Mouse (Mus musculus) neural tube, embryonic 14.5 days (tissue): ENCODE results near the gene Parvb. TPM values are rescaled to one million over a fixed set of nuclear protein-coding genes. Genes with fewer than 3 reads are reported as not detected.

Source experiments
- ATAC-seq: fragments of 200-750 bp; cut with Nextera tagmentation; 2 replicates; pipeline ENCODE4 v1.8.0; 2017; ENCODE audit warnings: low read depth, mild to moderate bottlenecking, moderate TSS enrichment, moderate library complexity
- H3K27ac ChIP-seq: fragments of 300-500 bp; sonication (generic); 2 replicates; pipeline ENCODE4 v1.5.1; 2014; ENCODE audit warnings: low read depth, mild to moderate bottlenecking, control low read depth, low read length, moderate library complexity, mixed read lengths
- H3K27me3 ChIP-seq: fragments of 300-500 bp; sonication (generic); 2 replicates; pipeline ENCODE4 v1.6.1; 2014; ENCODE audit warnings: low read length; ENCODE audit not compliant: control insufficient read depth, insufficient read depth
- H3K36me3 ChIP-seq: fragments of 300-500 bp; sonication (generic); 2 replicates; pipeline ENCODE4 v1.6.1; 2014; ENCODE audit warnings: low read length, mixed read lengths; ENCODE audit not compliant: control insufficient read depth, insufficient read depth
- H3K4me1 ChIP-seq: fragments of 300-500 bp; sonication (generic); 2 replicates; pipeline ENCODE4 v1.6.1; 2014; ENCODE audit warnings: low read length; ENCODE audit not compliant: control insufficient read depth, insufficient read depth
- H3K4me2 ChIP-seq: fragments of 300-500 bp; sonication (generic); 2 replicates; pipeline ENCODE4 v1.6.1; 2014; ENCODE audit warnings: mild to moderate bottlenecking, low read depth, low read length, control low read depth
- H3K4me3 ChIP-seq: fragments of 300-500 bp; sonication (generic); 2 replicates; pipeline ENCODE4 v1.5.1; 2014; ENCODE audit warnings: low read depth, low read length, control low read depth, mixed read lengths
- H3K9ac ChIP-seq: fragments of 300-500 bp; sonication (generic); replicated peaks from 2 replicates; pipeline ENCODE4 v1.6.1; 2014; ENCODE audit warnings: low read depth, mild to moderate bottlenecking, control low read depth, low read length, mixed read lengths
- H3K9me3 ChIP-seq: fragments of 300-500 bp; sonication (generic); 2 replicates; pipeline ENCODE4 v1.6.1; 2016; ENCODE audit warnings: low read length; ENCODE audit not compliant: control insufficient read depth
- WGBS: fragments of 180-500 bp; shearing (Covaris S2); extraction: QIAGEN DNeasy Blood & Tissue Kit; methylation state at CpG from one replicate; pipeline ENCODE4 v1.1.7; 2014; 5-methylcytosine and 5-hydroxymethylcytosine counted together
- polyA plus RNA-seq: library from polyadenylated mRNA; unstranded; fragments of >200 nt; fragmentation: Nextera tagmentation; extraction: Ambion mirVana; gene quantifications from 2 replicates; pipeline ENCODE4 v1.2.1, GENCODE M21; 2014

The Parvb gene
- polyA plus RNA-seq, 1 experiment from 2014 or later, result 3.3 TPM

GRCm38 (mm10) chr15:84207327-84207726, 24.5 kb upstream of the Parvb start:
- ATAC-seq, result no peak
- WGBS, result 97% methylated on average over 4 of the region's 4 CpGs

GRCm38 (mm10) chr15:84209517-84210412, 22.1 kb upstream of the Parvb start:
- H3K9ac ChIP-seq, result no peak overlapping the region
- no peak overlapping the region for H3K4me3 ChIP-seq
- no peaks in the 10 kb centered on the region for H3K4me1 ChIP-seq
- H3K36me3 ChIP-seq, result peaks cover 30% of the 10 kb centered on the region; the same call in 1 of the 2 replicates
- H3K9me3 ChIP-seq, result no peaks in the 10 kb centered on the region
- no peak for ATAC-seq
- no peaks in the 10 kb centered on the region for H3K27me3 ChIP-seq
- 89% methylated on average over 11 of the region's 11 CpGs for WGBS
- no peak overlapping the region for H3K27ac ChIP-seq
- no peak overlapping the region for H3K4me2 ChIP-seq

More at GRCm38 (mm10) chr15:84207327-84207726, 24.5 kb upstream of the Parvb start:
- H3K4me3 ChIP-seq, result no peak overlapping the region
- no peaks in the 10 kb centered on the region for H3K4me1 ChIP-seq
- no peak overlapping the region for H3K27ac ChIP-seq
- H3K9me3 ChIP-seq, result no peaks in the 10 kb centered on the region
- peaks cover 51% of the 10 kb centered on the region for H3K36me3 ChIP-seq
- no peaks in the 10 kb centered on the region for H3K27me3 ChIP-seq
- no peak overlapping the region for H3K9ac ChIP-seq
- H3K4me2 ChIP-seq, result no peak overlapping the region

- 97% methylated on average over 13 of the region's 13 CpGs for WGBS
Measured at GRCm38 (mm10) chr15:84210461-84210860, 21.4 kb upstream of the Parvb start.

GRCm38 (mm10) chr15:84210941-84211340, 20.9 kb upstream of the Parvb start:
- H3K9ac ChIP-seq, result no peak overlapping the region
- peaks cover 26% of the 10 kb centered on the region; the same call in 1 of the 2 replicates for H3K36me3 ChIP-seq
- no peaks in the 10 kb centered on the region for H3K4me1 ChIP-seq
- H3K4me2 ChIP-seq, result no peak overlapping the region
- 90% methylated on average over 13 of the region's 13 CpGs for WGBS
- no peaks in the 10 kb centered on the region for H3K9me3 ChIP-seq
- no peak overlapping the region for H3K27ac ChIP-seq
- no peaks in the 10 kb centered on the region for H3K27me3 ChIP-seq
- no peak overlapping the region for H3K4me3 ChIP-seq
- ATAC-seq, result no peak

More at GRCm38 (mm10) chr15:84210461-84210860, 21.4 kb upstream of the Parvb start:
- no peak overlapping the region for H3K9ac ChIP-seq
- no peaks in the 10 kb centered on the region for H3K27me3 ChIP-seq
- H3K9me3 ChIP-seq, result no peaks in the 10 kb centered on the region
- H3K4me2 ChIP-seq, result no peak overlapping the region
- H3K4me1 ChIP-seq, result no peaks in the 10 kb centered on the region
- no peak for ATAC-seq
- no peak overlapping the region for H3K4me3 ChIP-seq
- no peak overlapping the region for H3K27ac ChIP-seq
- peaks cover 26% of the 10 kb centered on the region; the same call in 1 of the 2 replicates for H3K36me3 ChIP-seq

GRCm38 (mm10) chr15:84211564-84211963, 20.3 kb upstream of the Parvb start:
- Histone ChIP-seq H3K27me3 (no peaks in the 10 kb centered on the region), H3K4me2 (no peak overlapping the region), H3K4me1 (no peaks in the 10 kb centered on the region; the same call in 1 of the 2 replicates), H3K36me3 (peaks cover 23% of the 10 kb centered on the region; the same call in 1 of the 2 replicates), H3K27ac (no peak overlapping the region), H3K9me3 (no peaks in the 10 kb centered on the region), H3K4me3 (no peak overlapping the region), H3K9ac (no peak overlapping the region)
- ATAC-seq, result no peak
- 87% methylated on average over 4 of the region's 4 CpGs for WGBS

GRCm38 (mm10) chr15:84212031-84212755, 19.6 kb upstream of the Parvb start:
- H3K27ac ChIP-seq, result no peak overlapping the region
- peak; percentile 65 for ATAC-seq
- no peak overlapping the region for H3K9ac ChIP-seq
- no peak overlapping the region for H3K4me3 ChIP-seq
- H3K27me3 ChIP-seq, result no peaks in the 10 kb centered on the region
- H3K9me3 ChIP-seq, result no peaks in the 10 kb centered on the region
- H3K4me1 ChIP-seq, result no peaks in the 10 kb centered on the region; the same call in 1 of the 2 replicates
- whole genome bisulfite sequencing, result 49% methylated on average over 6 of the region's 6 CpGs
- peaks cover 17% of the 10 kb centered on the region; the same call in 1 of the 2 replicates for H3K36me3 ChIP-seq
- no peak overlapping the region for H3K4me2 ChIP-seq

GRCm38 (mm10) chr15:84212756-84213105, 19.1 kb upstream of the Parvb start:
- WGBS, result 83% methylated on average over 2 of the region's 2 CpGs
- Histone ChIP-seq H3K27me3 (no peaks in the 10 kb centered on the region), H3K4me2 (no peak overlapping the region), H3K4me3 (no peak overlapping the region), H3K9me3 (no peaks in the 10 kb centered on the region), H3K4me1 (peaks cover under 1% of the 10 kb centered on the region; the same call in 1 of the 2 replicates), H3K36me3 (peaks cover 16% of the 10 kb centered on the region; the same call in 1 of the 2 replicates), H3K9ac (no peak overlapping the region), H3K27ac (no peak overlapping the region)
- 0 out of 2 replicates have a peak, but pooled peaks have one; percentile 18 for ATAC-seq

GRCm38 (mm10) chr15:84213162-84213739, 18.6 kb upstream of the Parvb start:
- H3K4me1 ChIP-seq, result peaks cover 5% of the 10 kb centered on the region; the same call in 1 of the 2 replicates

More at GRCm38 (mm10) chr15:84213162-84213739, 18.6 kb upstream of the Parvb start:
- no peak overlapping the region for H3K4me3 ChIP-seq
- no peak overlapping the region for H3K4me2 ChIP-seq
- no peaks in the 10 kb centered on the region for H3K27me3 ChIP-seq
- no peaks in the 10 kb centered on the region for H3K9me3 ChIP-seq
- no peak for ATAC-seq
- no peak overlapping the region for H3K9ac ChIP-seq
- WGBS, result 97% methylated on average over 6 of the region's 6 CpGs
- H3K36me3 ChIP-seq, result peaks cover 12% of the 10 kb centered on the region; the same call in 1 of the 2 replicates
- no peak overlapping the region for H3K27ac ChIP-seq
